Mouse (Mus musculus) right cerebral cortex, postnatal 4 days (tissue): Measurements from ENCODE around the gene Fam13c.

Source experiments
- DNase-seq: peaks from one replicate; pipeline ENCODE4 v3.0.0-alpha.2; 2022

The Fam13c gene

GRCm38 (mm10) chr10:70530185-70530823 lies 90.0 kb downstream of the Fam13c start:
- no peak for DNase-seq

GRCm38 (mm10) chr10:70532249-70532648 lies 92.0 kb downstream of the Fam13c start:
- DNase-seq: peak; percentile 55

- DNase-seq: no peak
These were observed 93.1 kb downstream of the Fam13c start for GRCm38 (mm10) chr10:70533301-70533781.

GRCm38 (mm10) chr10:70533986-70534385 lies 93.7 kb downstream of the Fam13c start:
- no peak for DNase-seq

- no peak for DNase-seq
These were observed 94.3 kb downstream of the Fam13c start for GRCm38 (mm10) chr10:70534571-70534970.

- no peak for DNase-seq
These were observed 95.1 kb downstream of the Fam13c start for GRCm38 (mm10) chr10:70535401-70535800.

- DNase-seq: no peak
These were observed 97.4 kb downstream of the Fam13c start for GRCm38 (mm10) chr10:70537694-70538093.

GRCm38 (mm10) chr10:70539251-70539650 lies 99.0 kb downstream of the Fam13c start:
- no peak for DNase-seq

GRCm38 (mm10) chr10:70540456-70541195 lies 100.3 kb downstream of the Fam13c start:
- DNase-seq: no peak

- DNase-seq: no peak
These were observed 102.6 kb downstream of the Fam13c start for GRCm38 (mm10) chr10:70542857-70543256.

GRCm38 (mm10) chr10:70552531-70552930 lies 112.2 kb downstream of the Fam13c start:
- no peak for DNase-seq

GRCm38 (mm10) chr10:70563636-70564035 lies 123.4 kb downstream of the Fam13c start:
- DNase-seq: peak; percentile 84

- no peak for DNase-seq
These were observed 141.4 kb downstream of the Fam13c start for GRCm38 (mm10) chr10:70581556-70582211.

GRCm38 (mm10) chr10:70584171-70584570 lies 143.9 kb downstream of the Fam13c start:
- DNase-seq: no peak

- no peak for DNase-seq
These were observed 146.7 kb downstream of the Fam13c start for GRCm38 (mm10) chr10:70586876-70587405.

GRCm38 (mm10) chr10:70594007-70594406 lies 153.7 kb downstream of the Fam13c start:
- no peak for DNase-seq

GRCm38 (mm10) chr10:70598081-70598515 lies 157.8 kb downstream of the Fam13c start:
- DNase-seq: peak; percentile 17

GRCm38 (mm10) chr10:70598516-70599125 lies 158.3 kb downstream of the Fam13c start:
- peak; percentile 66 for DNase-seq

GRCm38 (mm10) chr10:70599126-70599924 lies 159.0 kb downstream of the Fam13c start:
- DNase-seq: peak; percentile 95

- DNase-seq: no peak
These were observed 159.6 kb downstream of the Fam13c start for GRCm38 (mm10) chr10:70599925-70600305.
